Mouse (Mus musculus) hematopoietic stem cell, adult 5-6 weeks (primary cell): ENCODE measurements around the gene Sgsm1. TPM values are rescaled to one million over a fixed set of nuclear protein-coding genes. Genes with fewer than 3 reads are reported as not detected.

Experiments
- ATAC-seq, 2 experiments: fragments of 125-278 bp in 1 of 2; replicated peaks in 1 of 2; 2 replicates each; pipeline ENCODE4 v1.8.0; 2016 to 2017; ENCODE audit warnings: inconsistent platforms in 2 of 2, mild to moderate bottlenecking in 2 of 2, moderate number of reproducible peaks in 2 of 2, low read depth in 1 of 2, moderate TSS enrichment in 1 of 2; ENCODE audit not compliant: low FRiP score in 2 of 2, poor library complexity in 2 of 2, severe bottlenecking in 2 of 2, insufficient read depth in 1 of 2, low TSS enrichment in 1 of 2
- total RNA-seq: library from RNA; stranded (forward); fragments of 172-1452, 232-1000 nt; gene quantifications from 2 replicates; pipeline ENCODE4 v1.2.3, GENCODE M21; 2017

Sgsm1 gene
- total RNA-seq, 1 experiment from 2014 or later = 8.2 TPM

- ATAC-seq = no peak
Measured at GRCm38 (mm10) chr5:113230196-113230595, 80.4 kb downstream of the Sgsm1 start.

GRCm38 (mm10) chr5:113226632-113227102 lies 83.9 kb downstream of the Sgsm1 start, which contains the start of gene Tmem211:
TSS of gene Tmem211 (plus strand) at chr5:113226909.
- peak; percentile 70 to 80 for ATAC-seq

- ATAC-seq = no peak
Measured at GRCm38 (mm10) chr5:113225686-113226435, 84.7 kb downstream of the Sgsm1 start.

GRCm38 (mm10) chr5:113225271-113225670 lies 85.3 kb downstream of the Sgsm1 start:
- no peak for ATAC-seq

- no peak for ATAC-seq
Measured at GRCm38 (mm10) chr5:113223888-113224287, 86.7 kb downstream of the Sgsm1 start.

GRCm38 (mm10) chr5:113221147-113221865 lies 89.3 kb downstream of the Sgsm1 start, which contains the start of gene 2900026A02Rik:
TSS of gene 2900026A02Rik (minus strand) at chr5:113221236.
- ATAC-seq = peak; percentile 40 to 47; a peak in 3 of 4 replicates

- peak; percentile 8 to 22; a peak in 1 of 4 replicates for ATAC-seq
Measured at GRCm38 (mm10) chr5:113220383-113221146, 90.0 kb downstream of the Sgsm1 start.

- no peak for ATAC-seq
Measured at GRCm38 (mm10) chr5:113219876-113220275, 90.7 kb downstream of the Sgsm1 start.

- no peak for ATAC-seq
Measured at GRCm38 (mm10) chr5:113219450-113219849, 91.1 kb downstream of the Sgsm1 start.

GRCm38 (mm10) chr5:113218617-113219235 lies 91.9 kb downstream of the Sgsm1 start:
- no peak for ATAC-seq

- no peak for ATAC-seq
Measured at GRCm38 (mm10) chr5:113217076-113217475, 93.5 kb downstream of the Sgsm1 start.

GRCm38 (mm10) chr5:113216328-113216960 lies 94.1 kb downstream of the Sgsm1 start:
- ATAC-seq = no peak

GRCm38 (mm10) chr5:113215610-113216011 lies 95.0 kb downstream of the Sgsm1 start:
- ATAC-seq = no peak

- 0 out of 4 replicates have a peak, but pooled peaks have one; percentile 13 to 16 for ATAC-seq
Measured at GRCm38 (mm10) chr5:113214455-113214854, 96.1 kb downstream of the Sgsm1 start.

GRCm38 (mm10) chr5:113214041-113214440 lies 96.5 kb downstream of the Sgsm1 start:
- ATAC-seq = no peak

GRCm38 (mm10) chr5:113212156-113212835 lies 98.3 kb downstream of the Sgsm1 start:
- ATAC-seq = no peak
